Mouse (Mus musculus) kidney, postnatal 36 days (tissue): ENCODE measurements around the gene Speer4c.
"Not testable (repeated sequence)": the region's sequence is repeated elsewhere in the genome, so short reads cannot be mapped to it uniquely, and the experiment has no call there.

Experiments used
- DNase-seq, 2 experiments: peaks; one replicate each; pipeline ENCODE4 v3.0.0; 2021 to 2022; ENCODE audit warnings: mixed read lengths in 2 of 2

The Speer4c gene

DNA sequence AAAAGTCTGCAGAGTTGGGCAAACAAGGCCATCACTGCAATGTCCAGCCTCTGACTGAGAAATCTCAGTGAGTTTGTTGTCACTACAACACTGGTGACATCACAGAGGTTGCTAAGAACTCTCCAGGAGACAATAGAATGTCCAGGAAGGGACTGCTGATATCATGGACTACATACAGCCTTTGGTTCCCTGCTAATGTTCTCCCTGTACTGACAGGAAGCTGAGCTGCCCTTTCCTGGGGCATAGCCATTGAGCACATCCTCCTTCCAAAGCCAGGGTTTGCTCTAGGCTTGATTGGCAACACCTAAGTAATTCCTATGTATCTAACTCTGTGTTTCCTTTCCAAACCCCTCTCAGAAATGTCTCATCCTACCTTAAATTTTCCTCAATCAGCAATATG is at the start of gene Speer4c:
Gene Speer4c, minus strand, starts transcription at position 101 of the 400 bp plus-strand sequence.
- DNase-seq: not testable (repeated sequence)

DNA sequence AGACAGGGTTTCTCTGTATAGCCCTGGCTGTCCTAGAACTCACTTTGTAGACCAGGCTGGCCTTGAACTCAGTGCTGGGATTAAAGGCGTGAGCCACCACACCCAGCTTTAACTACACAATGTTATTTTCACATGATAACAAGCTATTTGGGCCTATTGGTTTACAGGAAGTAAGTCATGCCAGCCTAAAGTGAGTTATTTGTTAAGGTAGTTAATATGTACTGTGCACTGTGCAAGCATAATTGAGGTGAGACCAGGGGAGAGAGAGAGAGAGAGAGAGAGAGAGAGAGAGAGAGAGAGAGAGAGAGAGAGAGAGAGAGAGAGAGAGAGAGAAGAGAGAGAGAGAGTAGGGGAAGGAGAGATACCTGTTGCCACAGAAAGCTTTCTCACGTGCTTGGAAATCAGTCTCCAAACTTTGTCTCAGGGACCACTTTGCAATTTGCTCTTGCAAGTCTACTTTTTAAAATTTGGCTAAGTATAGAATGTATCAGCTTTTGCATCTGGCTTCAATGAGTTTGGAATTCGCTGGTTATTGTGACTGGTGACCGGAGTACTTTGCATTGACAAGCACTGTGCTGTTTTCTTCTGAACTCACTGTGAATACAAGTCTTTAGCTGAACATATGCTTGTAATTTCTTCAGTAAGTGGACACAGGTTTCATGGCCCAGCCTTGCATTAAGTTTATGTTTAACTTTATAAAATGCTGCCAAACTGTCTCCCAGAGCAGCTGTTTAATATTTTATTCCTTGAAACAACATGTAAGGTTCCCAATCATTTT is 33.6 kb upstream of the Speer4c start:
- no peak for DNase-seq

DNA sequence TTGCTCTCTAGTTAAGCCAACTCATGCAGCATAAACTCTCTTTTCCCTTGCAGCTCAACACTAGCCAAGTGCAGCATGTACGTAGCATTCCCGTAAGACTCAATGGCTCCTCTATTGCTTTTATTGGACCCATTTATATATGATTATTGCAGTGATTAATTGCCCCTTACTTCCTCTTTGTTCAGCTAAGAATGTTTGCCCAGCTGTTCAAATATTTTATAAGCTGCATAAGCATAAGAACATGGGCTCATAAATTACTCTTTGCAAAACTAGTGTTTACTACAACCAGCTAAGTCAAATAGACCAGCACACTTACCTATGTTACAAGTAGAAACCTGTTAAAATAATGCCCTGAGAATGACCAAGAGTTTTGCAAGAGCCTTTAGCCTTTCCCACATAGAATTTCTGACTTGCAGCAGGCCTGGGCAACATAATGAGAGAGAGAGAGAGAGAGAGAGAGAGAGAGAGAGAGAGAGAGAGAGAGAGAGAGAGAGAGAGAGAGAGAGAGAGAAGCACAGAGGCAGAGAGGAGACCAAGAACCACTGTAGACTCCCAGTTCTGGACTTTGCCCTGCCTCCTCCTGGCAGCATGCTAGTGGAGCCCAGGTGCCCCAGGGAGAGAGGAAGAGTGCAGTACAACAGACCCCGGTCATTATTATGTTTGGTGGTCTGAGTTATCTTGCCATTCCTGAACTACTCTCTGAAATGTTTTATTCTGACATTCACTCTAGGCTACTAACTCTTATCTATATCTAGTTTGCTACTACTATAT is 20.2 kb upstream of the Speer4c start:
- no peak for DNase-seq

DNA sequence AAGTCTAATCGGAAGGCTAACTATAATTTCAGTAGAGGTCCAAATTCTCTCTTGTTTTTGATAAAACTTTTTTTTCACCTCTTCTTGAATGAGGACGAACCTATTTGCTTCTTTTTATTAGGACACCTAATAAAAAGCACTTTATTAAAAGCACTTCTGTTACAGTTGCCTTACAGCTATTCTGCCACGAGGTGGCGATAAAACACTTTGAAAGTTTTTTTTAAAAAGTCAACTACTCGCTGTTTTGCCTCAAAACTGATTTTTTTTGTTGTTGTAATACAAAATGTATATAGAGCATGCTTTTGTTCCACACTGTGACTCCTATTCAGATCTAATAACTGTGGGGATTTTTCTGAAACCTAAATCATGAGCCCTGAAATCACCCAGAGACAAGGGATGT is 11.2 kb downstream of the Speer4c start:
- peak; percentile 11 to 42 for DNase-seq

DNA sequence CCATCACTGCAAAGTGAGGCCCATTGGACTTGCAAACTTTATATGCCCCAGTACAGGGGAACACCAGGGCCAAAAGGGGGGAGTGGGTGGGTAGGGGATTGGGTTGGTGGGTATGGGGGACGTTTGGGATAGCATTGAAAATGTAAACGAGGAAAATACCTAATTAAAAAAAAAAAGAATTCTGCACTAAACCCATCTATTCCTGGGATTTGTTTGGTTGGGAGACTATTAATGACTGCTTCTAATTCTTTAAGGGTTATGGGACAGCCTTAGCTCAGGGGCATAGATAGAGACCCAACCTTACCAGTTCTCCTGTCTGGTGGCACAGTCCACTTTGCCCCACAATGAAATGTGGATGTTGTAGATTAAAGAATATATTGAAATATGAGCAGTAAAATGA is 16.4 kb downstream of the Speer4c start:
- DNase-seq: not testable (repeated sequence)

DNA sequence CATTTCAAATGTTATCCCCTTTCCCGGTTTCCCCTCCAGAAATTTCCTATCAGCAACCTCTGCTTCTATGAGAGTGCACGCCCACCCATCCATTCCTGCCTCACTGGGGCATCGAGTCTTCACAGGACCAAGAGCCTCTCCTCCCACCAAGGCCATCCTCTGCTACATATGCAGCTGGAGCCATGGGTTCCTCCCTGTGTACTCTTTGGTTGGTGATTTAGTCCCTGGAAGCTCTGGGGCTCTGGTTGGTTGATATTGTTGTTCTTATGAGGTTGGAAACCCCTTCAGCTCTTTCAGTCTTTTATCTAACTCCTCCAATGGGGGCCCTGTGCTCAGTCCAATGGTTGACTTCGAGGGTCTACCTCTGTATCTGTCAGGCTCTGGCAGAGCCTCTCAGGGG is 22.2 kb downstream of the Speer4c start:
- not testable (repeated sequence) for DNase-seq

DNA sequence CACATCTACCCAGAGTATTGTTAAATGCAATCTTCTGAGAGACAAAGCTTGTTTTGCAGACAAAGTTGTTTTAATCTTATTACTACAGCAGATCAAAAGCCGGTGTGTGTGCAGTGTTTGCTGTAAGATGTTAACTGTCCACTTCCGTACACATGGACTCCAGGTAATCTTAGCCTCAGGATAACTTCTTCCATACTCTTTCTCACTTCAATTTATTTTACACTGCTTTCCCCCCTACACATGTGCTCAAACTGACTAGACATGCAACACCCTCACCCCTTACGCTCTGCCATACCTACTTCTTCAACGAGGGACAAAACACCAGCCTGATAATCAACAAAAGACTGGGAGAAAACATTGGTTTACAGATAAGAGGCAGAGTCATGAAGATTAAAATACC is 23.2 kb downstream of the Speer4c start:
- not testable (repeated sequence) for DNase-seq

DNA sequence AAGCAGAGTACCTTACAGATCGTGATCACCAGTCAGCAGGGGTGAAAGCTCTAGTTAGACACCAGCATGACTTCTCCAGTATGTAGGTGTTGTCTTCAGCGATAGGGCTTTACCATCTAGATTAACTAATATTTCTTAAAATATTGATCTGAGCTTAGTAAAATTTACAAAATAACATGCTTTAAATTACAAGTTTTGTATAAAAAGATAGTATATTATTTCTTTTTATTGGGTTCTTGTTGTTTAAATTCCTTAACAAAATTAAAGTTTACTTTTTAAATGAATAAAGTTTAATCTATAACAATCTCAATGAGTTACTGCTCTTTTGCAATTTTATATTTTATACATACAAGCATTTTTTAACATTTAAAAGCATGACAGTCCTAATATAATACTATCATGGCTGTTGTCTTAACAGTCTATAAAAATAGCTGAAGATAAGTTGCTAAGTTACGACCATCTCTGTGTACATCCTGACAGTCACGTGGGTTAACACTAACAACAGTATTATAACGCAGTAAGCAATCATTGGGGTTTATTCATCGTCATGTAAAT is 24.3 kb downstream of the Speer4c start:
- not testable (repeated sequence) for DNase-seq

DNA sequence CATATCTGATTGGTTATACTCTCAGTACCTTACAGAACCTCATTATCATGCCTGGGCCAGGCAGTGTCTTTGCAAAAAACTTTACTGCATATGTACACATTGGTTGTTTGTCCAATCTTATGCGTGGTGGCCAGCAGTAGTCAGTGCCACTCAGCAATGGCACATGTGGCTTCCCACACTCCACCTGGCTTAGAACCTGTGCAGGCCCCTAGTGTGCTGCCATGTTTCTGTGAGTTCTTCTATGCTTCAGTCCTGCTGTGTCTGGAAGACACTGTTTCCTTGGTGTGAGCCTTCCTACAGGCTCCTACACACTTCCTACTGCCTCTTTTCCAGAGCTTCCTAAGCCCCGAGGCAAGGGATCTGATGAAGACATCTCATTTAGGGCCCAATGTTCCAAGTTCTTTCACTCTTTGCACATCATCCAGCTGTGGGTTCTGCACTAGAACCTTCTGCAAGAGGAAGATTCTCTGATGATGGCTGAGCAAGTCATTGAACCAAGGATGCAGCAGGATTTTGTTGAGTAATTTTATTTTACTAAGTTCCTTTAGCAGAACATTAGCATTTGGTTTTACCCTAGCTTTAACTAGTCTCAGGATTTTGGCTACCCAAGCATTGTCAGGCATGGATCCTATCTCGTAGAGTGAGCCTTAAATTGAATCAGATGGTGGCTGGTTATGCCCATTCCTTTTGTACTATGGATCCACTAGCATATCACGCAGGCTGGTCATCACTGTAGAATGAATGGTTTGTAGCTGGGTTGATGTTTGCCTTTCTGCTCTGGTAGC is 25.0 kb downstream of the Speer4c start:
- DNase-seq: not testable (repeated sequence)

DNA sequence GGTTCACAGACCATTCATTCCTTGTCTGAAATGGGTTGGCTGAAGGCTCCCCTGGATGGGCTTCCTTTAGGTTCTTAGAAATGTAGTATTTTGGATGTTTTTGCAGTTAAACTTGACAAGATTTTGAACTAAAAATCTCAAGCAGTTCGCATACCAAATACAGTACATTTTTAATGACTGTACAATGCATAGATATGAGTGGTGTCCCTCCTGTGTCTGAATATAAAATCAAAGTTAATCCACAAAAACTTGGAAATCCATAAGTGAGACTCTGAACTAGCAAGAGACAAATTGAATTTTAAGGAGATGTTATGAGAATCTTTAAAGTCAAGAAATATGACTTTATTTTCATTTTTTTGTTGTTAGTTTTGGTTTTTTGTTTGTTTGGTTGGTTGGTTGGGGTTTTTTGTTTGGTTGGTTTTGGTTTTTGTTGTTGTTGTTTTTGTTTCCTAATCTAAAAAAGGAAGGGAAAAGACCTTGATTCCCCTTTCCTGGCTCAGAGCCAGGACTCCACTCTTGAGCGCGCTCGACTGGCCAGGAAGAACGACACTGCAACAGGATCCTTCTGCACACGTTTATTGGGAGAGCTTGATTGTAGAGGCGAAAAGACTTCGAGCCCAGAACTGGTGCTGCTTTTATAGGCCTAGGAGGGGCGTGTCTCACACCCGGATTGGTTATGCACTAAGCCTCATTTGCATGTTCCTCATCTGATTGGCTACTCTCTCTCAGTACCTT is 32.6 kb downstream of the Speer4c start:
- peak; percentile 79 for DNase-seq

DNA sequence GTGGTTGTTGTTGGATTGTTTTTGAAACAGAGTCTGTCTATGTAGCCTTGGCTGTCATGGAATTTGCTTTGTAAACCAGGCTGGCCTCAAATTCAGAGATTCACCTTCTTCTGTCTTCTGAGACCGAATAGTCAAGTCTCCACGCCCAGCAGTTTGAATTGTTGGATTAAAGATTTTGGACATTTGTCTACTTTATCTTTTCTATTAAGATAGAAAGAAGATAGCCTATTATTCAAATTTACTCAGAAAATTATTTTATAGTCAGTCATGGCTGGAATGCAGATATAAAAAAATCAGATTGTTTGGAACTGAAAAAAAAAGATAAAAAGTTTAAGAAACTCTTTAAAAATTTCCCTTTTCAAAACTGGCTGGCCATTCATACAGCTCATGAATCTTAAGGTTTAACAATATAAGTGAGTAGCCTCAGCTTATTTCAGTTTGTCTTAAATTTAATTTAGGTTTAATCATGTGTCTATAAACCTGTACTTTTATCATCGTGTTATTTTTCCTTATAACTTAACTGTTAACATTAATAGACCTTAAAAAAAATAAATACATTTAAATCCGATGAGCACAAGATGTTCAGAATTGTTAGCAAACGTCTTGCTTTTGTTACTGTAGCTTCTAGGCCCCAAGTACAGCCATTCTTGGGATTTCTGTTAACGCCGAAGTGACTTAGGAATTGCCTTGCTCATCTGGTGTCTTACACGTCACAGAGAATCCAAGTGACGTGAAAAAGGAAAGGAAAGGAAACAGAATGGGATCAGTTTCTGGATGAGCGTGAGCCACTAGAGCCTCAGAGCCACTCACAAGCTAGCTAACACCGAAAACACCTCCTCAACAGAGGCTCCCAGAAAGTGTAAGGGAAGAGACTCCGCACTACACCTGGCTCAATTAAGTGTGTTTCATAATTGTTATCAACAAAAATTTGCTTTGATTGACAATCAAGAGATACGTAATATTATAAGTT is 33.8 kb downstream of the Speer4c start:
- DNase-seq: peak in 1 of 2 experiments; percentile 2

DNA sequence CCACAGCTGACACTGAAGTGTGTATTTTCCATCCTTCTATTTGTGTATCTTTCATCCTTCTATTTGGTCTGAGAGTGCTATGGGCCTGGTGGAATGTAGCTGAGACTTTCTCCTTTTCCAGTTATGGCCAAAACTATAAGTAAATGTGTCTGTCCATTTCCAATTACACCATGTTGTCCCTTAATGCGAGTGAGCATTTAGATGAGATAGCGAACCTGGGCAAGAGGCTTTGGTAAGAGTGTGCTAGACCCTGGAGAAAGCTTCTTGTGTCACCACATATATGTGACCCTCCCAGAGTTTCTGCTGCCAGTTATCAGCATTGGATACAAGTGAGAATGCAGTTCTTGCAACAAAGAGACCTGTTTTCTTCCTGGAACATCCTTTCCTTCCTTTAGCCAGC is 35.2 kb downstream of the Speer4c start:
- DNase-seq: not testable (repeated sequence)

DNA sequence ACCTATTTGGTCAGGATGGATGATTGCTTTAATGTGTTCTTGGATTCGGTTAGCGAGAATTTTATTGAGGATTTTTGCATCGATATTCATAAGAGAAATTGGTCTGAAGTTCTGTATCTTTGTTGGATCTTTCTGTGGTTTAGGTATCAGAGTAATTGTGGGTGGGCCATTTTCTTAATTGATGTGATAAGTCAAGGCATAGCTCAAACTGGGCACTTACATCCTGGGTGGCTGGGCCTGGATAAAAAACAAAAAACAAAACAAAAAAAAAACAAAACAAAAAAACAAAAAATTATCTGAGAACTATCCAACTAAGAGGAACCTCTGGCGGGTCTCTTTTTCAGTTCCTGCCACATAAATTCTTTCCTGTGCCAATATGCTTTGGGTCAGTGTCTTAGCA is 36.3 kb downstream of the Speer4c start:
- DNase-seq: not testable (repeated sequence)

DNA sequence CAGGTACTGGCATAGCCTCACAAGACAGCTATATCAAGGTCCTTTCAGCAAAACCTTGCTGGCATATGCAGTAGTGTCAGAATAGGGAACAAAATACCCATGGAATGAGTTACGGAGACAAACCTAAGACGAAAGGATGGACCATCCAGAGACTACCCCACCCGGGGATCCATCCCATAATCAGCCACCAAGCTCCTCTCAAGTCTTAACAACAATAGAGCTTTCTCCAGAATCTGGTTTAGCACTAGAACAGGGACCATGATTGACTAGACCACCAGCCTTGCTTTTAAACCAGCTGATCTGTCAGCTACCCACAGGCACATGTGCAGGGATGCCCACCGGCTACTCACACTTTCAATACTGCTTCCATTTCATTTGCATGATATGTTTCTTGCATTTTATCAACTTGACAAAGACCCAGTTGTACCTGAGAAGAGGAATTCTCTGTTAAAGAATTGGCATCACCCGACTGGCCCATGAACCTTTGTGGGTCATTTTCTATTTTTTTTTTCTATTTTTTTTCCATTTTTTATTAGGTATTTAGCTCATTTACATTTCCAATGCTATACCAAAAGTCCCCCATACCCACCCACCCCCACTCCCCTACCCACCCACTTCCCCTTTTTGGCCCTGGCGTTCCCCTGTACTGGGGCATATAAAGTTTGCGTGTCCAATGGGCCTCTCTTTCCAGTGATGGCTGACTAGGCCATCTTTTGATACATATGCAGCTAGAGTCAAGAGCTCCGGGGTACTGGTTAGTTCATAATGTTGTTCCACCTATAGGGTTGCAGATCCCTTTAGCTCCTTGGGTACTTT is 39.4 kb downstream of the Speer4c start:
- not testable (repeated sequence) for DNase-seq

DNA sequence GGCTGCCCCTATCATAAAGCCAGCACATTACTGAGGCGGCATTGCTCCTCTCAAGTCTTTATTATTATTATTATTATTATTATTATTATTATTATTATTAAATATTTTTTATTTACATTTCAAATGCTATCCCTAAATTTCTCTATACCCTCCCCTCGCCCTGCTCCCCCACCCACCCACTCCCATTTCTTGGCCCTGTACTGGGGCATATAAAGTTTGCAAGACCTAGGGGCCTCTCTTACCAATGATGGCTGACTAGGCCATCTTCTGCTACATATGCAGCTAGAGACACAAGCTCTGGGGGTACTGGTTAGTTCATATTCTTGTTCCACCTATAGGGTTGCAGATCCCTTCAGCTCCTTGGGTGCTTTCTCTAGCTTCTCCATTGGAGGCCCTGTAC is 40.1 kb downstream of the Speer4c start:
- DNase-seq: not testable (repeated sequence)

DNA sequence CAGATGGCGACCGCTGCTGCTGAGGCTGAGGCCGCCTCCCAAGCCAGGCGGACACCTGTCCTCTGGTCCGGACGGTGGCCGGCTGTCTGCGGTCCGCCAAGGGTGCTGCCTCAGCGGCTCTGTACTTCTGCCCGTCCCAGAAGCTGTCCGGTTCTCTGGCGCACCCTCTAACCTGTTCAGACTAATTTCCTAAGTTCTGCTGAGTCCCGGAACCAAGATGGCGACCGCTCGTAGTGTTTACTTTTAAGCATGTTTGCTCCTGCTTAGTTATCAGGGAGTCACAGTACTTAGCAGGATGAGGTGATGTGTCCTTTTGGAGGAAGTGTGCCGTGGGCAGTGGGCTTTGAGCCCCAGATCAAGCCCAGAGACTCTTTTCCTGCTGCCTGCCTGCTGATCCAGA is 43.3 kb downstream of the Speer4c start:
- DNase-seq: not testable (repeated sequence)

DNA sequence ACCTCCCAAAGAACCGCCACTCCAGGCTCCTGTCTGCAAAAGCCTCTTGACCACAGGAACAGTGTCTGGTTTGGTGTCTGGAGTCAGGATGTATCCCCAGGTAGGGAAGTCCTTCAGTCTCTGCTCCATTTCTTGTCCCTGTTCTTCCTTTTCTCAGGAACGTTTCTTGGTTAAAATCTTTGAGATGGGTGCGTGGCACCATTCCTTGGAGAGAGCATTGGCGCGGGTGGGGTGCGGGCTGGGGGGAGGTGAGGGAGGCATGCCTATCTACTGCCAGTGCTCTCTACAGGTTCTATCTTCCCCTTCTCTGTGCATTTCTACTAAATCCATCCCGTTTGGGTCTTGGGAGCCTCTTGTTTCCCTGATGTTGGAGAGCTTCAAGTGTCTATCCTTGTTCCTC is 50.2 kb downstream of the Speer4c start:
- DNase-seq: peak in 1 of 2 experiments; percentile 1
